ENCODE assay signal across 25 mouse cellular contexts in genomic region chr11:22157882-22158281, GRCm38 (mm10).
"Had no signal": no experiment of that assay in that cellular context is flagged by ENCODE, and none has a peak within 500 bp of the region (broad histone marks: within the 10 kb centered on the region; RNA-seq: fewer than 3 reads in every experiment).

No protein-coding gene starts in this region.

- ATAC-seq: forebrain, embryonic 13.5 days; forebrain, embryonic 14.5 days; forebrain, embryonic 15.5 days; forebrain, embryonic 16.5 days; forebrain, postnatal 0 days had no signal

- H3K9ac ChIP-seq: embryonic facial prominence, embryonic 12.5 days; embryonic facial prominence, embryonic 13.5 days; embryonic facial prominence, embryonic 15.5 days; forebrain, embryonic 12.5 days; forebrain, embryonic 13.5 days; forebrain, embryonic 15.5 days; forebrain, postnatal 0 days had no signal

- H3K9me3 ChIP-seq: embryonic facial prominence, embryonic 10.5 days; embryonic facial prominence, embryonic 12.5 days; embryonic facial prominence, embryonic 13.5 days; embryonic facial prominence, embryonic 15.5 days; forebrain, embryonic 10.5 days; forebrain, embryonic 12.5 days; forebrain, embryonic 13.5 days; forebrain, embryonic 15.5 days; heart, embryonic 10.5 days had no signal

- H3K4me2 ChIP-seq: embryonic facial prominence, embryonic 12.5 days; embryonic facial prominence, embryonic 13.5 days; embryonic facial prominence, embryonic 15.5 days; forebrain, embryonic 12.5 days; forebrain, embryonic 13.5 days; forebrain, embryonic 15.5 days had no signal

- H3K4me3 ChIP-seq: embryonic facial prominence, embryonic 10.5 days; embryonic facial prominence, embryonic 12.5 days; embryonic facial prominence, embryonic 13.5 days; embryonic facial prominence, embryonic 15.5 days; erythroblast, embryonic 14.5 days; forebrain, embryonic 10.5 days; forebrain, embryonic 12.5 days; forebrain, embryonic 13.5 days; forebrain, embryonic 15.5 days; gastrocnemius, adult 2 months; heart, adult 2 months; heart, embryonic 10.5 days had no signal

- H3K4me1 ChIP-seq: embryonic facial prominence, embryonic 10.5 days; embryonic facial prominence, embryonic 12.5 days; embryonic facial prominence, embryonic 13.5 days; embryonic facial prominence, embryonic 15.5 days; forebrain, embryonic 10.5 days; forebrain, embryonic 12.5 days; forebrain, embryonic 13.5 days; forebrain, embryonic 15.5 days had no signal

- H3K27me3 ChIP-seq: embryonic facial prominence, embryonic 12.5 days; embryonic facial prominence, embryonic 13.5 days; embryonic facial prominence, embryonic 15.5 days; forebrain, embryonic 12.5 days; forebrain, embryonic 13.5 days; forebrain, embryonic 15.5 days had no signal

- H3K36me3 ChIP-seq: embryonic facial prominence, embryonic 10.5 days; embryonic facial prominence, embryonic 12.5 days; embryonic facial prominence, embryonic 13.5 days; embryonic facial prominence, embryonic 15.5 days; forebrain, embryonic 10.5 days; forebrain, embryonic 12.5 days; forebrain, embryonic 15.5 days; heart, embryonic 10.5 days had no signal

- H3K27ac ChIP-seq: embryonic facial prominence, embryonic 10.5 days; embryonic facial prominence, embryonic 12.5 days; embryonic facial prominence, embryonic 13.5 days; embryonic facial prominence, embryonic 15.5 days; forebrain, embryonic 10.5 days; forebrain, embryonic 12.5 days; forebrain, embryonic 13.5 days; forebrain, embryonic 15.5 days; gastrocnemius, adult 2 months; heart, adult 2 months had no signal

- DNase-seq: cerebellum, adult 9-11 months; cerebellum, postnatal 10 days; cerebellum, postnatal 14 days; cerebellum, postnatal 25 days; cerebellum, postnatal 36 days; embryo, embryonic 11 days; forebrain, postnatal 0 days; gastrocnemius, adult 2 months; gastrocnemius, postnatal 10 days; gastrocnemius, postnatal 14 days; gastrocnemius, postnatal 25 days; gastrocnemius, postnatal 36 days; heart, adult 2 months had no signal
